ENCODE assay signal across 20 mouse cellular contexts in genomic region chr4:66617743-66618736, GRCm38 (mm10).
A peak's percentile ranks its signal among the peaks of the same experiment; 100 is the strongest.
DNase-seq lines count a peak whose midpoint lies in the region.
"Had no signal": no experiment of that assay in that cellular context is flagged by ENCODE, and none has a peak within 500 bp of the region (broad histone marks: within the 10 kb centered on the region; RNA-seq: fewer than 3 reads in every experiment).

No protein-coding gene starts in this region.

- no peak overlapping the region for H3K27ac ChIP-seq in hindbrain, embryonic 10.5 days
- H3K27ac ChIP-seq: embryonic facial prominence, embryonic 10.5 days; forebrain, embryonic 13.5 days; layer of hippocampus, adult 2 months; midbrain, embryonic 13.5 days; neural tube, embryonic 13.5 days had no signal

- no peaks in the 10 kb centered on the region for H3K9me3 ChIP-seq in hindbrain, embryonic 10.5 days
- H3K9me3 ChIP-seq: embryonic facial prominence, embryonic 10.5 days; forebrain, embryonic 13.5 days; midbrain, embryonic 13.5 days; neural tube, embryonic 13.5 days had no signal

- H3K4me3 ChIP-seq in hindbrain, embryonic 10.5 days: no peak overlapping the region
- H3K4me3 ChIP-seq: embryonic facial prominence, embryonic 10.5 days; erythroblast, embryonic 14.5 days; forebrain, embryonic 13.5 days; layer of hippocampus, adult 2 months; midbrain, embryonic 13.5 days; neural tube, embryonic 13.5 days had no signal

- 86% methylated on average over 7 of the region's 7 CpGs for WGBS in hindbrain, embryonic 10.5 days

- H3K27me3 ChIP-seq in hindbrain, embryonic 10.5 days (ENCODE audit: insufficient read depth, poor library complexity, severe bottlenecking): no peaks in the 10 kb centered on the region
- H3K27me3 ChIP-seq: forebrain, embryonic 13.5 days; midbrain, embryonic 13.5 days; neural tube, embryonic 13.5 days had no signal

- no peaks in the 10 kb centered on the region for H3K36me3 ChIP-seq in hindbrain, embryonic 10.5 days
- H3K36me3 ChIP-seq: embryonic facial prominence, embryonic 10.5 days; G1E; midbrain, embryonic 13.5 days; neural tube, embryonic 13.5 days had no signal

- DNase-seq in embryo, embryonic 10 days (ENCODE audit: low spot score): peak; percentile 3
- no peak for DNase-seq in embryo, embryonic 9.5 days (ENCODE audit: extremely low spot score)
- peak; percentile 46 for DNase-seq in brain, adult 2 months (ENCODE audit: low read depth, low spot score)
- peak; percentile 44 for DNase-seq in cerebellum, adult 9-11 months
- DNase-seq in hindlimb bud, embryonic 11.5 days (ENCODE audit: extremely low spot score, low read depth, low spot score): peak; percentile 5
- DNase-seq in hindbrain, embryonic 10.5 days (ENCODE audit: low spot score): no peak
- no peak for DNase-seq in adrenal gland, postnatal 10 days
- no peak for DNase-seq in ovary, postnatal 10 days (ENCODE audit: low spot score)
- DNase-seq: adrenal gland, postnatal 25 days; gastrocnemius, postnatal 36 days; kidney, adult 18-20 months; lung, adult 18-20 months; thymus, postnatal 36 days had no signal

- H3K4me1 ChIP-seq in hindbrain, embryonic 10.5 days (replicated peaks): no peaks in the 10 kb centered on the region
- H3K4me1 ChIP-seq: embryonic facial prominence, embryonic 10.5 days; forebrain, embryonic 13.5 days; midbrain, embryonic 13.5 days; neural tube, embryonic 13.5 days had no signal

Comparison
In these comparisons a context has a peak if more than half of its experiments do, and no peak if none do; other contexts are left out.
1. DNase-seq: peak in embryo, embryonic 10 days (single experiment), brain, adult 2 months (single experiment), cerebellum, adult 9-11 months (single experiment) and hindlimb bud, embryonic 11.5 days (single experiment); none in embryo, embryonic 9.5 days (single experiment), hindbrain, embryonic 10.5 days (single experiment), adrenal gland, postnatal 10 days (single experiment) and ovary, postnatal 10 days (single experiment).